Mouse (Mus musculus) neural tube, embryonic 15.5 days (tissue): ENCODE measurements around the gene Ubr2. TPM values are rescaled to one million over a fixed set of nuclear protein-coding genes. Genes with fewer than 3 reads are reported as not detected.

Experiments
- ATAC-seq: fragments of 200-750 bp; cut with Nextera tagmentation; 2 replicates; pipeline ENCODE4 v1.8.0; 2017; ENCODE audit warnings: mild to moderate bottlenecking, moderate TSS enrichment, moderate library complexity; ENCODE audit not compliant: low FRiP score
- H3K27ac ChIP-seq: fragments of 300-500 bp; sonication (generic); replicated peaks from 2 replicates; pipeline ENCODE4 v1.5.1; 2015; ENCODE audit warnings: mild to moderate bottlenecking, inconsistent platforms
- H3K27me3 ChIP-seq: fragments of 300-500 bp; sonication (generic); replicated peaks from 2 replicates; pipeline ENCODE4 v1.6.1; 2015; ENCODE audit warnings: inconsistent platforms
- H3K36me3 ChIP-seq: fragments of 300-500 bp; sonication (generic); 2 replicates; pipeline ENCODE4 v1.6.1; 2015; ENCODE audit warnings: inconsistent platforms
- H3K4me1 ChIP-seq: fragments of 300-500 bp; sonication (generic); 2 replicates; pipeline ENCODE4 v1.6.1; 2015; ENCODE audit warnings: inconsistent platforms
- H3K4me2 ChIP-seq: fragments of 300-500 bp; sonication (generic); 2 replicates; pipeline ENCODE4 v1.6.1; 2015; ENCODE audit warnings: inconsistent platforms, mild to moderate bottlenecking, moderate library complexity
- H3K4me3 ChIP-seq: fragments of 300-500 bp; sonication (generic); replicated peaks from 2 replicates; pipeline ENCODE4 v1.5.1; 2015; ENCODE audit warnings: mild to moderate bottlenecking, inconsistent platforms
- H3K9ac ChIP-seq: fragments of 300-500 bp; sonication (generic); replicated peaks from 2 replicates; pipeline ENCODE4 v1.6.1; 2015; ENCODE audit warnings: mild to moderate bottlenecking, inconsistent platforms
- H3K9me3 ChIP-seq: fragments of 300-500 bp; sonication (generic); replicated peaks from 2 replicates; pipeline ENCODE4 v1.6.1; 2016; ENCODE audit warnings: inconsistent platforms
- WGBS: fragments of 180-500 bp; shearing (Covaris S2); methylation state at CpG from one replicate; pipeline ENCODE4 v1.1.7; 2015; ENCODE audit warnings: mixed read lengths; 5-methylcytosine and 5-hydroxymethylcytosine counted together
- polyA plus RNA-seq: library from polyadenylated mRNA; unstranded; fragments of >200 nt; fragmentation: Nextera tagmentation; extraction: Ambion mirVana; gene quantifications from 2 replicates; pipeline ENCODE4 v1.2.1, GENCODE M21; 2015

Ubr2 gene
- polyA plus RNA-seq, 1 experiment from 2014 or later = 15.6 TPM

DNA sequence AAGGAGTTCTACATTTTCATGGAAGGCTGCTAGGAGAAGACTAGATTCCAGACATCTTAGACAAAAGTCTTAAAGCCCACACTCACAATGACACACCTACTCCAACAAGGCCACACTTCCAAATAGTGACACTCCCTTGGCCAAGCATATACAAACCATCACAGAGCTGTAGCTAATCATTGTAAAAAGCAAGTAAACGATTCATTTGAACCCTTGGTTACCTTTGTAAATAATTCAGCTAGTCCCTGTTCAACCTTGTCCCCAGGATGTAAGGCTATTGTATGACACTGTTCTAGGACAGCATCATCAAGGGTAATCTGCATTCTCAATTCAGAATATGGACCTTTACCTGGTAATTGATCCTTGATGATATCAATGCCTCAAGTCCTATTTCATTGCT lies 14.4 kb upstream of the Ubr2 start:
- Histone ChIP-seq H3K4me3 (no peak overlapping the region), H3K9me3 (no peaks in the 10 kb centered on the region), H3K27ac (no peak overlapping the region), H3K4me2 (no peak overlapping the region), H3K27me3 (no peaks in the 10 kb centered on the region), H3K4me1 (no peaks in the 10 kb centered on the region), H3K36me3 (no peaks in the 10 kb centered on the region), H3K9ac (no peak overlapping the region)
- ATAC-seq = no peak
- WGBS = 85% methylated on average over 1 of the region's 1 CpGs

DNA sequence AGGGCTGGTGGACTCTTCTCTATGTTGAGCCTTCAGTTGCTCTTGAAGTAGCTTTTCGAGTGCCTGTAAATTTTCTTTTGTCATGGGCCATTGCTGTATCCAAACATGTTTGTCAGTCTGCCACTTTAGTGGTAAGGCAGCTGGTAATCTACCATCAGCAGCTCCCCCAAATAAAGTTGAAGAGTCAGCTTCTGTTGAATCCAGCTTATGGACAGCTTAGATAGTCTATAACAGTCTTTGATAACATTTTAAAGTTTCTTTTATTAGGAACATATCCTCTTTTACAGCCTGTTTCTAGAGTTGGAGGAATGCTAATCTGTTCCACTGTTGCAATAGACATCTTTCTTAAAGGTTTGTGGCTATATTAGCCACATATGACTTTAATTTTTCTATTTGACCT lies 13.0 kb upstream of the Ubr2 start:
- H3K4me1 ChIP-seq = no peaks in the 10 kb centered on the region
- ATAC-seq = no peak
- H3K36me3 ChIP-seq = no peaks in the 10 kb centered on the region
- no peak overlapping the region for H3K27ac ChIP-seq
- WGBS = 79% methylated on average over 1 of the region's 1 CpGs
- H3K27me3 ChIP-seq = no peaks in the 10 kb centered on the region
- no peak overlapping the region for H3K4me2 ChIP-seq
- H3K9me3 ChIP-seq = no peaks in the 10 kb centered on the region
- no peak overlapping the region for H3K4me3 ChIP-seq
- no peak overlapping the region for H3K9ac ChIP-seq

DNA sequence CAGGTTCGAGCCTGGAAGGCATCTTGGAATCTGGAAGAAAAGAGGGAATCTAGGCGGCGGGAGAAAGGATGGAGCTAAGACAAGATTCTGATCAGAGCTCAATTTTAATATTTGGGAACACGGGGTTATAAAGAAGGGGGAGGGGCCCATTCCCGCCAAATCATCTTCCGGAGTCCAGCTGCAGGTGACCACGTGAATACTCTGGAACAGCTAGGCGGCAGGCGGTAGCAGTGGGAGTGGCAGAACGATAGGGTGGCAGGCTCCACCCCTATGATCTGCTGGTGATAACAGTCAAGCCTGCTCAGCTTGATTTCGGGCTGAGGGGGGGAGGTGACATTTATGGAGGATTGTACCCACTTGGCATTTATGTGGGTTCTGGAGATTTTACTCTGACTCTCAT lies 2.5 kb upstream of the Ubr2 start:
- no peaks in the 10 kb centered on the region for H3K36me3 ChIP-seq
- ATAC-seq = no peak
- H3K9ac ChIP-seq = no peak overlapping the region
- H3K9me3 ChIP-seq = no peaks in the 10 kb centered on the region
- no peak overlapping the region for H3K27ac ChIP-seq
- no peak overlapping the region for H3K4me2 ChIP-seq
- no peaks in the 10 kb centered on the region for H3K27me3 ChIP-seq
- peaks cover 21% of the 10 kb centered on the region for H3K4me1 ChIP-seq
- 45% methylated on average over 11 of the region's 11 CpGs for WGBS
- H3K4me3 ChIP-seq = no peak overlapping the region

DNA sequence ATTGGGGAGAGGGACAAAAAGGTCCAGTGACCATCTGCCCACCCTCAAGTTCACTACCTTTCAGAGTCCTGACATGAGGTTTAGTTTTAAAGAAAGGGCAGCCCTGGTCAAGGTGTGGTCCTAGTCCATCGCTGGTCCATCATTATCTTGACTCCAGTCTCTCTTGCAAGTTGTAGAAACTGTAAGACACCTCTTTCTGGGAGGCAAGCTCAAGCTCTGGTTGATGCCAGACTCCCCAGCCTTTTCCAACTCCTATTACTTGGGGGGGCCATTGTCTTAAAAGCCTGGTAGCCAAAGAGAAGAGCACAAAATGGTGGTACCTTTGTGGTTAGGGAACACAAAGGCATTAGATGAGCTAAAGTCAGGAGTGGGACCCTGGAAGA lies 1.3 kb upstream of the Ubr2 start:
- Histone ChIP-seq H3K9ac (no peak overlapping the region), H3K27ac (peak overlapping the region; percentile 90), H3K4me3 (peak overlapping the region; percentile 70; the same call in 1 of the 2 replicates), H3K9me3 (no peaks in the 10 kb centered on the region), H3K4me1 (peaks cover 29% of the 10 kb centered on the region), H3K36me3 (no peaks in the 10 kb centered on the region), H3K4me2 (peak overlapping the region; percentile 82), H3K27me3 (no peaks in the 10 kb centered on the region)
- ATAC-seq = no peak
- 95% methylated on average over 1 of the region's 1 CpGs for WGBS

DNA sequence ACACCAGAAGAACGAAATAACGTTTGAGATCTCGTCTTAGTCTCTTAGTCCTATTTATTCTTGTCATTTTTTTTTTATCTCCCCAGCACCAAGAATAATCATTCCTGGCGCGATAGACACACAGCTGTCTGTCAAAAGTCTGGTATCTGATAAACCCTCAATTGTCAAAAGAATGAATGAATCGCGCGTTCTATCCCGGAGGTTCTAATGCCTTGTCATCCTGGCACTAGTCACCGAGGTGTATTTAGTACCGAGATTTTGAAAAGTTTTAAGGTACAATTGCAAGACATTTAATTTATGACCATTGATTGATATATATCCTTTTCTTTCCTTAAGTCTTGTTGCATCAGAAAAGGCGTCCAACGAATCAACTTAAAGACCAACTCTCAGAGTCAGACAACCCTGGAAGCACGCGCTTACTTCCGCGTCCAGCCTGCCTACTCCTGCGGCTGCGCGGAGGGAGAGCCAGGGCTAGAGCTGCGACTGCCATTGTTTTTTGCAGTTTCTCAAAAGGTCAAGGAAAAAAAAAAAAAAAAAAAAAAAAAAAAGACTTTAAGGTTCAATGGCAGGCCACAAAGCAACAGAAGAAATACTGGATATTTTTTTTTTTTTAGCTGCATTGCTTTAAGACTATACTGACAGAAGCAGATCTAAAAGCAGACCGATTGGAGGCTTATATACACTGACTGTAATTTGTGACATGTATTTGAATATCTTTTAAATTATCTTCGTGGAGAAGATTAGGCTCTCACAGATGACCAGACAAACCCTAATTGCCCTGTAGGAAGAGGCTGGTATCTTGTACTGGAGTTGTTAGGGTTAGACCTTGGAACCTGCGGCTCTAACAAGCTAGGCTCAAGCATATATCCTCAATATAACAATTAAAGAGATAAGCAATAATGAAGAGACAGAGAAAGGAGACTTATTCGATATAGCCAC lies 635 bp upstream of the Ubr2 start:
- no peaks in the 10 kb centered on the region for H3K36me3 ChIP-seq
- peak overlapping the region; percentile 70 for H3K4me3 ChIP-seq
- peak; percentile 85 for ATAC-seq
- WGBS = 12% methylated on average over 25 of the region's 25 CpGs
- H3K4me1 ChIP-seq = peaks cover 36% of the 10 kb centered on the region
- H3K27me3 ChIP-seq = no peaks in the 10 kb centered on the region
- H3K9me3 ChIP-seq = no peaks in the 10 kb centered on the region
- H3K27ac ChIP-seq = peak overlapping the region; percentile 90
- H3K9ac ChIP-seq = peak overlapping the region; percentile 29; the same call in 1 of the 2 replicates
- H3K4me2 ChIP-seq = peak overlapping the region; percentile 82

DNA sequence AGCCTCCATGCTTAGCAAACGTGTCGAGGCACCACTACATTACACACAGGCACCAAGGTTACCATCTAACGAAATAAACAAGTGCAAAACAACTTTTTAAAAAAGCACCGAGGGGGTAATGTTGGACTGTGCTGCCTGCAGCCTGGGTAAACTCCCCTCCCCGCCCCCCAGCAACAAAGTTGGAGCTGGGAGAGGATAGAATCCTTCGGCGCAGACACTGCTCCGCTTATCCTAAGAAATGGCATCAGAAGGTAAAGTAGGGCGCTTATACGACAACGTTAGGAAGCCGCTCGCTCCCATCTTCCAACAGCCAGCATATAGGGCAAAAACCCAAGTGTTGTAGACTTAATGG lies 834 bp downstream of the Ubr2 start:
- ATAC-seq = peak; percentile 1
- H3K27me3 ChIP-seq = no peaks in the 10 kb centered on the region
- H3K27ac ChIP-seq = peak overlapping the region; percentile 90
- H3K4me1 ChIP-seq = peaks cover 42% of the 10 kb centered on the region
- WGBS = under 1% methylated on average over 13 of the region's 13 CpGs
- H3K9me3 ChIP-seq = no peaks in the 10 kb centered on the region
- H3K4me2 ChIP-seq = peak overlapping the region; percentile 82
- H3K4me3 ChIP-seq = peak overlapping the region; percentile 70
- H3K9ac ChIP-seq = peak overlapping the region; percentile 85
- no peaks in the 10 kb centered on the region for H3K36me3 ChIP-seq

DNA sequence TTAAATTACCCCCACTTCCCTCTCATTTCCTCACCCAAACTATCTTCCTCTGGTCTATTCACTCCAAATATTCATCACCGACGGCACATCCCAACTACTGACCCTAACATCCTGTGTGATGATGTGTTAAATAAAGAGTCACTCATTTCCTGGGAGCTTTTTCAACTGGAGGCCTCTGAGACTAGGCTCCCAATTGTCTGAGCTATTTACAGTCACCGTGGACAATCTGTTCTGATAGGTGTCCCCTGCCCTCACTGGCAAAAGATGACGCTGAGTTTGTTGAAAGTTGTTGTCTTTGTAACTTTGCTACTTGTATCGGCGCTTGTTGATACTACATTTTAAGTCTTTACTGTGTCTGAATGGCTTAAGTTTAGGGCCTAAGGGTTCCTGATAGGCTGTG lies 1.3 kb downstream of the Ubr2 start:
- no peaks in the 10 kb centered on the region for H3K36me3 ChIP-seq
- 11% methylated on average over 6 of the region's 6 CpGs for WGBS
- H3K27ac ChIP-seq = no peak overlapping the region
- ATAC-seq = no peak
- peak overlapping the region; percentile 82 for H3K4me2 ChIP-seq
- H3K4me3 ChIP-seq = peak overlapping the region; percentile 70
- H3K27me3 ChIP-seq = no peaks in the 10 kb centered on the region
- peaks cover 42% of the 10 kb centered on the region for H3K4me1 ChIP-seq
- H3K9me3 ChIP-seq = no peaks in the 10 kb centered on the region
- peak overlapping the region; percentile 85 for H3K9ac ChIP-seq

DNA sequence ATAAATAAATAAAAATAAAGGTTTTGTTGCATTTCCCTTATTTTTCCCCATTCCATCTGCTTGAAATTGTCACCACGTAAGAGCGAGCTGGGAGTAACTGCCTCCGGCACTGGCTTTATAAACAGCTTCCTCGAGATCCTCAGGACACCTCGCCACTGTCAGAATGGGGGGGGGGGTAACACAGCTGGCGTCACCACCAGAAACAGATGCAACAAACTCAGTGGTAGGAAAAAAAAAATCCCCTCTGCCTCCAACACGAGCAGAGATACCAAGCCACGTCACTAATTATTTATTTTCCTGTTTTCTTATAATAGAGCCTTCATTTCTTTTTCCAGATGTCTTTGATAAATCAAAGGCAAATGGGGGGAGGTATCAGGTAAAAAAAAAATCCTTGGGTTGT lies 1.9 kb downstream of the Ubr2 start:
- WGBS = 39% methylated on average over 8 of the region's 8 CpGs
- H3K36me3 ChIP-seq = no peaks in the 10 kb centered on the region
- no peak for ATAC-seq
- peak overlapping the region; percentile 70; the same call in 1 of the 2 replicates for H3K4me3 ChIP-seq
- H3K4me1 ChIP-seq = peaks cover 42% of the 10 kb centered on the region
- H3K27me3 ChIP-seq = no peaks in the 10 kb centered on the region
- H3K27ac ChIP-seq = no peak overlapping the region
- peak overlapping the region; percentile 82 for H3K4me2 ChIP-seq
- 0 out of 2 replicates have a peak overlapping the region, but pooled peaks have one; percentile 85 for H3K9ac ChIP-seq
- no peaks in the 10 kb centered on the region for H3K9me3 ChIP-seq

DNA sequence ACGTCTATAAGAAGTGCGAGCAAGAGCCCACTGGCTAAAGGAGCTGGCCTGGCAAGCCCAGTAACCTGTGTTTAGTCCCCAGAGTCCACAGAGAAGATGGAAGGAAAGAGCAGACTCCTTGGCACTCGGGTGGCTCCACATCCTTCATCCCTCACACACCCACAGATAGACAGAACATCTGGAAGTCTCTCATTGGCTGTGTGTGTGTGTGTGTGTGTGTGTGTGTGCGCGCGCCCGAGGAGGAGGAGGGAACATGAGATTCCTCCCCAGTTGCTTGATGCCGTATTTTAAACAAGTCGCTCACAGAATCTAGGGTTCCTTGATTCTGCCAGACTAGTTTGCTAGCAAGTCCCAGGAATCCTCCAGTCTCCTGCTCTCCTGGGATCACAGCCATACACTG lies 3.6 kb downstream of the Ubr2 start:
- no peaks in the 10 kb centered on the region for H3K36me3 ChIP-seq
- H3K4me3 ChIP-seq = no peak overlapping the region
- H3K27ac ChIP-seq = no peak overlapping the region
- no peaks in the 10 kb centered on the region for H3K9me3 ChIP-seq
- H3K9ac ChIP-seq = no peak overlapping the region
- H3K27me3 ChIP-seq = no peaks in the 10 kb centered on the region
- no peak for ATAC-seq
- peaks cover 42% of the 10 kb centered on the region for H3K4me1 ChIP-seq
- H3K4me2 ChIP-seq = no peak overlapping the region
- 83% methylated on average over 9 of the region's 9 CpGs for WGBS

DNA sequence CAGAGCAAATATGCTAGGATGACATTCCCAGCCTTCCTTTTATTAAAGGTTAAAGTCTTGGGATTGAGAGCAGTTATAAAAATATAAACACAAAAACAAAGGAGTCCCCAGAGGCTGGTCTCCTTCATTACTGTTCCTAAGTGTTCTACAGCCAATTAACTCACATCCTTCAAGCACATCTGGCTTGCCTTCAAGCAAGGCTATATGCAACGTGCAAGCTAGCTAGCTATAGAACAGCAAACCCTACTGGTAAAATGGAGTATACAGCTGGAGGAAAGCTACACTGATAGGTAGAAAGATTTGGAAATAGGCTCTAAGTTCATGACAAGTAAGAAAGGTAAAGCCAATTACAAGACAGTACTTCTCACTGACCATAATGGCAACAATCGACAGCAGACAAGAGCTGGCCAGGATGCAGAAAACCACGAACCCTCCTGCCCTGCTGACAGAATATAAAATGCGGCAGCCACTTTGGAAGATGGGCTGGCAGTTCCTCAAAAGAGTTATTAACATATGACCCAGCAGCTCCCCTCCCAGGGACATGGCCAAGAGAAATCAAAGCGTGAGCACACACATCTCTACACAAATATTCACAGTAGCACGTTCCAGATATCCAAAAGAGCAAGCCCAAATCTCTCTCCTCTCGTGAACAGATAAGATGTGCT lies 4.5 kb downstream of the Ubr2 start:
- Histone ChIP-seq H3K36me3 (no peaks in the 10 kb centered on the region), H3K27ac (peak overlapping the region; percentile 41; the same call in 1 of the 2 replicates), H3K9me3 (no peaks in the 10 kb centered on the region), H3K9ac (no peak overlapping the region), H3K4me3 (no peak overlapping the region), H3K4me1 (peaks cover 39% of the 10 kb centered on the region), H3K4me2 (no peak overlapping the region), H3K27me3 (no peaks in the 10 kb centered on the region)
- WGBS = 66% methylated on average over 7 of the region's 7 CpGs
- ATAC-seq = no peak

DNA sequence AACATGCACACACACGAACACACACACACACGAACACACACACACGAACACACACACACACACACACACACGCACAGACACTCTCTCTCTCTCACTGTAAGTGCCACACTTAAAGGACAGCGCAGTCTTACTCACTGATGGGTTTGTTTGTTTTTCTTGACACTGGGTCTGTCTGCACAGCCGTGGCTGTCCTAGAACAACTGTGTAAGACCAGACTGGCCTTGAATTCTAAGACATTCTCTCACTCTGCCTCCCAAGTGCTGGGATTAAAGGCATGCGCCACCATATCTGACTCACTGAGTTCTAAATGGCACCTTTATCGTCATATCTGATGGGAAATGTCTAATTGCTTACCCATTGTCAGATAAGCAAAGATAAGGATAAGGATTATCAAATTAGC lies 7.1 kb downstream of the Ubr2 start:
- H3K4me2 ChIP-seq = no peak overlapping the region
- ATAC-seq = no peak
- no peak overlapping the region for H3K4me3 ChIP-seq
- H3K9me3 ChIP-seq = no peaks in the 10 kb centered on the region
- H3K4me1 ChIP-seq = peaks cover 26% of the 10 kb centered on the region
- peaks cover 12% of the 10 kb centered on the region for H3K36me3 ChIP-seq
- H3K9ac ChIP-seq = no peak overlapping the region
- H3K27me3 ChIP-seq = no peaks in the 10 kb centered on the region
- no peak overlapping the region for H3K27ac ChIP-seq
- WGBS = 85% methylated on average over 8 of the region's 8 CpGs

DNA sequence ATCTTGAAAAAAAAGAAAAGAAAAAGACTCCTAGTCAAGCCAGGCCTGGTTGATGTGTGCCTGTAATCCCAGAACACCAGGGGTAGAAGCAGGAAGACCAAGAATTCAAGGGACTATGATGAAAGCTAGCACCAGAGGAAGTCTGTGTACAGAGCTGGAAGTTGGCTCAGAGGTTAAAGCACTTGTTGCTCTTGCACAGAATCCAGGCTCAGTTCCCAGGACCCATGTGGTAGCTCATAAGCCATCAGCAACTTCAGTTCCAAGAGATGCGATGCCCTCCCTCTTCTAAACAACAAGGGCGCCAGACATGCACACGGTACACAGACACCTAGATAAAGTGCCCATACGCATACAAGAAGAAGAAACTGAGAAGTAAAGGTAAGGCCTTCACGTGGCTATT lies 8.0 kb downstream of the Ubr2 start:
- no peak overlapping the region for H3K4me3 ChIP-seq
- H3K27me3 ChIP-seq = no peaks in the 10 kb centered on the region
- H3K27ac ChIP-seq = no peak overlapping the region
- no peaks in the 10 kb centered on the region for H3K9me3 ChIP-seq
- H3K4me1 ChIP-seq = peaks cover 21% of the 10 kb centered on the region
- H3K36me3 ChIP-seq = peaks cover 20% of the 10 kb centered on the region
- no peak for ATAC-seq
- no peak overlapping the region for H3K4me2 ChIP-seq
- WGBS = 95% methylated on average over 5 of the region's 5 CpGs
- H3K9ac ChIP-seq = no peak overlapping the region
